Mouse (Mus musculus): ENCODE data around the gene Cadm4. TPM values are rescaled to one million over a fixed set of nuclear protein-coding genes. Genes with fewer than 3 reads are reported as not detected.

Gene Cadm4
- polyA plus RNA-seq, 1 experiment from 2014 or later, result 4.4 TPM

DNA sequence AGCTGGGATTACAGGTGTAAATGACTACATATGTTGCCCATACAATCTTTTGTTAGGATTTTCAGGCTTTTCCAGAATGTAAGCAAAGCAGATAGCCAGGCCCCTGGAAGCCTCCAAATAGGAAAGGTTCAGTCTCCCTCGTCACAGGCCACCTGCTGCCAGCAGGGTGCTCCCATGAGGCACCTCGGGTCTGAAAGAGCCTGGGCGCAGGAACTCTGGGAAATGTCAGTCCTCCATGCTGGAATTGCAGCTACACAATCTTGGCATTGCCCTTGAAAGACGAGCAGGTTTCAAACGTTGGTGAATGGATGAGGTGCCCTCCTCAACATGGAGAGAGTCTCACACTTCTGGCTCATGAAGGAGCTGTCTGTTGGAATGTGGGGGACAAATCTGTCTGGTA lies 56.3 kb downstream of the Cadm4 start:
- Histone ChIP-seq H3K27ac (ENCODE audit: low read length) (no peak overlapping the region), H3K27me3 (ENCODE audit: control insufficient read depth, insufficient read depth, low read length) (no peaks in the 10 kb centered on the region), H3K36me3 (ENCODE audit: control insufficient read depth, insufficient read depth, low read length) (peaks cover 8% of the 10 kb centered on the region; the same call in 1 of the 2 replicates), H3K4me3 (replicated peaks; ENCODE audit: low read length) (no peak overlapping the region), H3K9ac (ENCODE audit: low read length) (no peak overlapping the region), H3K4me2 (ENCODE audit: low read depth, low read length) (no peak overlapping the region), H3K9me3 (replicated peaks; ENCODE audit: control insufficient read depth, low read length) (no peaks in the 10 kb centered on the region), H3K4me1 (ENCODE audit: control insufficient read depth, insufficient read depth, low read length) (no peaks in the 10 kb centered on the region)
- WGBS, result 41% methylated on average over 5 of the region's 5 CpGs
- no peak for ATAC-seq (ENCODE audit: insufficient read depth, low FRiP score)

DNA sequence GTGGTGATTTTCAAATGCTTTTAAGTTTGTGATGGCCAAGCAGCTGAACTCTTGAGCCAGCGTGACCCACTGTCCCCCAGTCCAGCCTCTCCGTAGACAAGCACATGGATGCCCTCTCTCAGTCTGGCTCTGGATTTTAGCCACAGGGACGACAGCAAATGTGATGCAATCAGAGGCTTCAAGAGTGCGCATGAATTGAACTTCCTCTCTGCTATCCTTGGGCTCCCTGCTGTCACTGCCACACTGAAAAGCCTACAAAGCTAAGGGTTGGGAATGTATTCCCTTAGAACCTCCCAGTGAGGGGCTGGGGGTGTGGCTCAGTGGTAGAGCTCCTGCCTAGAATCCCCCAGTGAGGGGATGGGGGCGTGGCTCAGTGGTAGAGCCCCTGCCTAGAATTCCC lies 56.9 kb downstream of the Cadm4 start:
- H3K4me1 ChIP-seq (ENCODE audit: control insufficient read depth, insufficient read depth, low read length), result no peaks in the 10 kb centered on the region
- peaks cover 6% of the 10 kb centered on the region; the same call in 1 of the 2 replicates for H3K36me3 ChIP-seq (ENCODE audit: control insufficient read depth, insufficient read depth, low read length)
- no peak overlapping the region for H3K4me3 ChIP-seq (replicated peaks; ENCODE audit: low read length)
- 79% methylated on average over 5 of the region's 5 CpGs for WGBS
- H3K9ac ChIP-seq (ENCODE audit: low read length), result no peak overlapping the region
- H3K9me3 ChIP-seq (replicated peaks; ENCODE audit: control insufficient read depth, low read length), result no peaks in the 10 kb centered on the region
- no peak overlapping the region for H3K4me2 ChIP-seq (ENCODE audit: low read depth, low read length)
- H3K27ac ChIP-seq (ENCODE audit: low read length), result no peak overlapping the region
- no peak for ATAC-seq (ENCODE audit: insufficient read depth, low FRiP score)
- H3K27me3 ChIP-seq (ENCODE audit: control insufficient read depth, insufficient read depth, low read length), result no peaks in the 10 kb centered on the region

DNA sequence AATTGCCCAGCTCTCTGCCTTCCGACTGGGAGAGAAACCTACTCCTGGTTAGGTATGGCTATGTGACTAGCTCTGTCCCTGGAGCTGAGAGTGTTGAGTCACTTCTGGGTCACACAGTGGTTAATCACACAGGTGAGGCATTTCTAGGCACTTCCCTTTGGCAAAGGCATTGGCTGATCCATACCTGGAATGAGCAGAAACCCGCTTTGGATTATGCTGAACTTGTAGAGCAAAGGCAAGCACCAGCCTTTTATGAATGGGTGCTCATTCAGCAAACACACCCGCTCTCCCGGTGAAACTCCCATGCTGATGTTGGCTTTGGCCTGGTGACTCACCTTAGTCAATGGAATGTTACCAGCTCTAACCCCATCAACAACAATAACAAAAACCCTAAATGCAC lies 57.9 kb downstream of the Cadm4 start:
- Histone ChIP-seq H3K9ac (ENCODE audit: low read length) (no peak overlapping the region), H3K4me3 (replicated peaks; ENCODE audit: low read length) (no peak overlapping the region), H3K4me2 (ENCODE audit: low read depth, low read length) (no peak overlapping the region), H3K27me3 (ENCODE audit: control insufficient read depth, insufficient read depth, low read length) (no peaks in the 10 kb centered on the region), H3K27ac (ENCODE audit: low read length) (peak overlapping the region; percentile 70), H3K36me3 (ENCODE audit: control insufficient read depth, insufficient read depth, low read length) (peaks cover 4% of the 10 kb centered on the region; the same call in 1 of the 2 replicates), H3K4me1 (ENCODE audit: control insufficient read depth, insufficient read depth, low read length) (no peaks in the 10 kb centered on the region), H3K9me3 (replicated peaks; ENCODE audit: control insufficient read depth, low read length) (no peaks in the 10 kb centered on the region)
- peak; percentile 76; the same call in 1 of the 2 replicates for ATAC-seq (ENCODE audit: insufficient read depth, low FRiP score)
- 75% methylated on average over 4 of the region's 4 CpGs for WGBS

DNA sequence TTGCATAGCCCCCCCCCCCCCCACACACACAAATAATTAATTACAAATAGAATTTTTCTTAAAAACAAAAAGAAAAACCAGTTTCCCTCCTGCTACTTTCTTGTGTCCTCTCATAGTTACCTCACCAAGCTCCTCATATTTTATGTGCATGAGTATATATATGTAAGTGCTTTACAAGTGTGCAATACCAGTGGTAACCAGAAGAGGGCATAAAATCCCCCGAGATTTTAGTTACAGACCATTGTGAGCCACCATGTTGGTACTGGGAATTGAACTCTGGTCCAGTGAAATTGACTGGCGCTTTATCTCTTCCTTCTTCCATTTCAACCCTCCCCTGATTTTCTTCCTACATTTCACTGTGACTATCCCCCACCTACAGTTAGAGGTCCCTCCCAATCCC lies 62.7 kb downstream of the Cadm4 start:
- no peak overlapping the region for H3K4me3 ChIP-seq (replicated peaks; ENCODE audit: low read length)
- H3K4me1 ChIP-seq (ENCODE audit: control insufficient read depth, insufficient read depth, low read length), result peaks cover 15% of the 10 kb centered on the region
- ATAC-seq (ENCODE audit: insufficient read depth, low FRiP score), result no peak
- H3K9me3 ChIP-seq (replicated peaks; ENCODE audit: control insufficient read depth, low read length), result no peaks in the 10 kb centered on the region
- H3K27me3 ChIP-seq (ENCODE audit: control insufficient read depth, insufficient read depth, low read length), result no peaks in the 10 kb centered on the region
- H3K36me3 ChIP-seq (ENCODE audit: control insufficient read depth, insufficient read depth, low read length), result no peaks in the 10 kb centered on the region
- no peak overlapping the region for H3K4me2 ChIP-seq (ENCODE audit: low read depth, low read length)
- WGBS, result 83% methylated on average over 2 of the region's 2 CpGs
- H3K9ac ChIP-seq (ENCODE audit: low read length), result no peak overlapping the region
- no peak overlapping the region for H3K27ac ChIP-seq (ENCODE audit: low read length)

DNA sequence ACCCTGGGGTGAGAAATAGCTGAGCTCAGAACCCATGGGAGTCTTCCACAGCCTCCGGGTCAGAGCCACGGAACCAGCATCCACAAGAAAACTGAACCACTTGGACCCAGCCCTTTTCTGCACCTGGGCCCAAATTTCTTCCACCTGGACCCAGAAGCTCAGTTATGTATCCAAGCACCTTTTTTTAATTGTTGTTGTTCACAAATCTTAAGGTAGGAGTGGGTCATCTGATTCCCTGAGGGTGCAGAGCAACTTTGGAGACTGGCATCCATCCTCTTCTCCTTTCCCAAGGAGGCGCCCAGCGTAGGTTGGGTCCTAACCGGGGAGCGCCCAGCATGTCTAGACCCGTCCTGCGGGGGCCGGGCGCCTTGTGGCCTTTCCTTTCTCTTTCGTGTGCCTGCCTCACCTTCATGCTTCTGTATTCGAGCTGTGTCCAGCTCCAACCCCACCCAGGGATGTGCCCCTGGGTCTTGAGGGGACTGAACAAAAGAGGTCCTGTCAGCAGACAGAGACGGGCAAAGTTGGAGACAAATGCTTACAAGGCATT lies 64.3 kb downstream of the Cadm4 start, which contains the start of the genes Pinlyp and Xrcc1:
TSS of gene Pinlyp (minus strand) at position 51 of the 547 bp plus-strand sequence.
TSS of gene Xrcc1 (plus strand) at position 222 of the 547 bp plus-strand sequence.
- H3K27me3 ChIP-seq (ENCODE audit: control insufficient read depth, insufficient read depth, low read length), result no peaks in the 10 kb centered on the region
- 0 out of 2 replicates have a peak, but pooled peaks have one; percentile 5 for ATAC-seq (ENCODE audit: insufficient read depth, low FRiP score)
- peak within 1 kb of the TSS; percentile 89 for H3K4me3 ChIP-seq (replicated peaks; ENCODE audit: low read length)
- 37% methylated on average over 13 of the region's 13 CpGs for WGBS
- peak within 1 kb of the TSS; percentile 81 for H3K4me2 ChIP-seq (ENCODE audit: low read depth, low read length)
- H3K4me1 ChIP-seq (ENCODE audit: control insufficient read depth, insufficient read depth, low read length), result peaks cover 15% of the 10 kb centered on the region
- peak within 1 kb of the TSS; percentile 93 for H3K27ac ChIP-seq (ENCODE audit: low read length)
- H3K9me3 ChIP-seq (replicated peaks; ENCODE audit: control insufficient read depth, low read length), result no peaks in the 10 kb centered on the region
- H3K36me3 ChIP-seq (ENCODE audit: control insufficient read depth, insufficient read depth, low read length), result peaks cover 3% of the 10 kb centered on the region; the same call in 1 of the 2 replicates
- H3K9ac ChIP-seq (ENCODE audit: low read length), result peak within 1 kb of the TSS; percentile 92

DNA sequence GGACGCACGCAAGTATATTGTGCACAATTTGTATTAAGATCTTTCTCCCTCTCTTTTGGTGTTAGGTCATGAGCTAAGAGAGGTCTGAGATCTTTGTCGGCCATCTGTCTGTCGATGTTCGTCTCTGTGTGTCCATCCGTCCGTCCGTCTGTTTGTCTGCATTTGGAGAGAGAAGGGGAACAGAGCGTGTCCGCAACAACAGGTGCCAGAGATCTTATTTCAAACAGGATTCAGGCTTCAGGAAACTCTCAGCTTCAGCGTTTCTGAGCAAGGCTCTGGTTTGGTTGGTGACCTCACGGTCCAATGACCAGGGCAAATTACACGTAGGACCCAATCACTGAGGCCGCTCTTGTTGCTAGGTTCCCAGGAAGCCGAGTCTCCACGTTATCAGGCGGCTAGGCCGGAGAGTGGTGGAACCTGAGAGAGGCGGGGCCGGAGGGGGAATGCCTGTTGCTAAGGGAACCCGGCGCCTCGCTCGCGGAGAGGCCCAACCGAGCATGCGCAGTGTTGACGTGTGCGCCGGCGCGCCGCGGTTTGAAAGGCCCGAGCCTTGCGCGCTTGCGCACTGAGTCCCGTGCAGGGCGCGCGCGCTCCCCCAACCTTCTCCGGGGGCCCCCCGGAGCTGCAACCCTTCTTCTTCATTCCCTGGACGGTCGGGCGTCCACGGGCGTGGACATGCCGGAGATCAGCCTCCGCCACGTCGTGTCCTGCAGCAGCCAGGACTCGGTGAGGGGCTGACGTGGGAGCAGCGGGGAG lies 65.0 kb downstream of the Cadm4 start:
- H3K36me3 ChIP-seq (ENCODE audit: control insufficient read depth, insufficient read depth, low read length), result peaks cover 3% of the 10 kb centered on the region; the same call in 1 of the 2 replicates
- peak overlapping the region; percentile 92 for H3K9ac ChIP-seq (ENCODE audit: low read length)
- H3K27me3 ChIP-seq (ENCODE audit: control insufficient read depth, insufficient read depth, low read length), result no peaks in the 10 kb centered on the region
- WGBS, result 1% methylated on average over 57 of the region's 57 CpGs
- peak overlapping the region; percentile 93 for H3K27ac ChIP-seq (ENCODE audit: low read length)
- peak overlapping the region; percentile 81 for H3K4me2 ChIP-seq (ENCODE audit: low read depth, low read length)
- peak; percentile 99 for ATAC-seq (ENCODE audit: insufficient read depth, low FRiP score)
- H3K4me3 ChIP-seq (replicated peaks; ENCODE audit: low read length), result peak overlapping the region; percentile 89
- peaks cover 15% of the 10 kb centered on the region for H3K4me1 ChIP-seq (ENCODE audit: control insufficient read depth, insufficient read depth, low read length)
- H3K9me3 ChIP-seq (replicated peaks; ENCODE audit: control insufficient read depth, low read length), result no peaks in the 10 kb centered on the region

DNA sequence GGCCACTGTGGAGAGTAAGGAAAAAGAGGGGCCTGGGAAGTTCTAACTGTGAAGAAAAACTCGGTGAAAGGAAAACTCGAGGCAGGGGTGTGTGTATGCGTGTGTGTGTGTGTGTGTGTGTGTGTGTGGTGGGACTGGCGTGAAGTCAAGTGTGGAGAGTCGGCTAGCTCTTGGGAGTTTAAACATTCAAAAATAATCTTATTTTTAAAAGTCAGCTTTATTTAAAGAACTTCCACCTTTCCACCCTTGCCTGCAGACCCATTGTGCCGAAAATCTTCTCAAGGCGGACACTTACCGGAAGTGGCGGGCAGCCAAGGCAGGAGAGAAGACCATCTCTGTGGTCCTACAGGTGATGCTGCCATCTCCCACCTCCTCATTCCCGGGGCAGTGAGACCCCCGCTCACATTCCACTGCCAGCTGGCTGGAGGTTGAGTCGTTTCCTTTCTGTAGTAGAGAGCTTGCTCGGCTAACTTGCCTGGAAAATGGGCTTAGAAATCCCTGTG lies 65.8 kb downstream of the Cadm4 start:
- H3K9me3 ChIP-seq (replicated peaks; ENCODE audit: control insufficient read depth, low read length), result no peaks in the 10 kb centered on the region
- H3K36me3 ChIP-seq (ENCODE audit: control insufficient read depth, insufficient read depth, low read length), result peaks cover 10% of the 10 kb centered on the region; the same call in 1 of the 2 replicates
- peak overlapping the region; percentile 83 for H3K27ac ChIP-seq (ENCODE audit: low read length)
- H3K27me3 ChIP-seq (ENCODE audit: control insufficient read depth, insufficient read depth, low read length), result no peaks in the 10 kb centered on the region
- H3K4me3 ChIP-seq (replicated peaks; ENCODE audit: low read length), result peak overlapping the region; percentile 89
- H3K4me1 ChIP-seq (ENCODE audit: control insufficient read depth, insufficient read depth, low read length), result peaks cover 15% of the 10 kb centered on the region
- peak overlapping the region; percentile 73 for H3K4me2 ChIP-seq (ENCODE audit: low read depth, low read length)
- WGBS, result 23% methylated on average over 13 of the region's 13 CpGs
- ATAC-seq (ENCODE audit: insufficient read depth, low FRiP score), result no peak
- H3K9ac ChIP-seq (ENCODE audit: low read length), result peak overlapping the region; percentile 92

DNA sequence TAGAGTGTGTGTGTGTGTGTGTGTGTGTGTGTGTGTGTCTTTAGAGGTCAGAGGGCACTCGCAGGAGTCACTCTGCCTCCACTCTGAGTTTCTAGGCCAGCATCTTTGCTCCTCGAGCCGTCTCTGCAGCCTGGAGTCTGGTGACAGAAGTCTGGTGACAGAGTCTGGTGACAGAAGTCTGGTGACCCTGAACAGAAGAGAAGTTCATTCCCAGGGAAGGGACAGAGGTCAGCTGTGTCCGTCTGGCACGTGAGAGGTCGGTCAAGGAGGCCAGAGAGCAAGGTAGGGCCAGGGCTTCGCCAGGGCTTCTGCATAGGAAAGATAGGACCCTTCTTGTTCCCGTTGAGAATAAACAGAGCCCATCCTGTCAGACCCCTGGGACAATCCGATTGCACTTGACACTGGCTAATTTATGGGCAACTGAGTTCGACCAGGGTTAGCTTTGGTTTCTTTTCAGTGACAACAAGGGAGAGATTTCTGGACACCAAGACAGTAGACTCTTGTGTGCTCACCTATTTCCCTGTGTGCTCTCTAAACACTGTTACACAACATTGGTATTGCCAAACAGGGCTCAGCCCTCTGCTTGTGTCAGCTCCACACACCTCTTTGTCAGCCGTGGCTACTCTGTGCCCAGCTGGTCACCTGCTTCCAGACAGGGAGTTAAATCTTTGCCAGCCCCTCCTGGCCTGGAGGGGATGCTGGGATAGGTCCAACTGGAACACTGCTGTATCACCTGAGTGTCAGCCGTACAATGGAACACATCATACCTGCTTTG lies 70.3 kb downstream of the Cadm4 start:
- Histone ChIP-seq H3K4me2 (ENCODE audit: low read depth, low read length) (no peak overlapping the region), H3K9ac (ENCODE audit: low read length) (no peak overlapping the region), H3K36me3 (ENCODE audit: control insufficient read depth, insufficient read depth, low read length) (peaks cover 17% of the 10 kb centered on the region; the same call in 1 of the 2 replicates), H3K9me3 (replicated peaks; ENCODE audit: control insufficient read depth, low read length) (no peaks in the 10 kb centered on the region), H3K27me3 (ENCODE audit: control insufficient read depth, insufficient read depth, low read length) (no peaks in the 10 kb centered on the region), H3K4me3 (replicated peaks; ENCODE audit: low read length) (no peak overlapping the region), H3K27ac (ENCODE audit: low read length) (no peak overlapping the region), H3K4me1 (ENCODE audit: control insufficient read depth, insufficient read depth, low read length) (peaks cover 8% of the 10 kb centered on the region)
- no peak for ATAC-seq (ENCODE audit: insufficient read depth, low FRiP score)
- 86% methylated on average over 12 of the region's 12 CpGs for WGBS
